Mouse (Mus musculus): ENCODE results near the gene Zkscan2. TPM values are rescaled to one million over a fixed set of nuclear protein-coding genes. Genes with fewer than 3 reads are reported as not detected.

Gene Zkscan2
- 0.05 and 0.08 TPM in 2 replicates for polyA plus RNA-seq (2015; fragmentation: Nextera tagmentation; extraction: Ambion mirVana)

GRCm38 (mm10) chr7:123500239-123501219 lies at the start of gene Zkscan2:
Gene Zkscan2 (minus strand): TSS chr7:123500449.
- Histone ChIP-seq H3K4me3 (replicated peaks) (peak within 1 kb of the TSS; percentile 45), H3K4me1 (replicated peaks) (no peaks in the 10 kb centered on the region), H3K4me2 (peak within 1 kb of the TSS; percentile 66), H3K27ac (replicated peaks) (no peak within 1 kb of the TSS), H3K9me3 (replicated peaks) (no peaks in the 10 kb centered on the region), H3K27me3 (peaks cover 24% of the 10 kb centered on the region), H3K36me3 (replicated peaks) (no peaks in the 10 kb centered on the region), H3K9ac (no peak within 1 kb of the TSS)
- WGBS (ENCODE audit: insufficient replicate concordance) = 3% methylated on average over 70 of the region's 71 CpGs
- ATAC-seq (ENCODE audit: insufficient read depth) = no peak

DNA sequence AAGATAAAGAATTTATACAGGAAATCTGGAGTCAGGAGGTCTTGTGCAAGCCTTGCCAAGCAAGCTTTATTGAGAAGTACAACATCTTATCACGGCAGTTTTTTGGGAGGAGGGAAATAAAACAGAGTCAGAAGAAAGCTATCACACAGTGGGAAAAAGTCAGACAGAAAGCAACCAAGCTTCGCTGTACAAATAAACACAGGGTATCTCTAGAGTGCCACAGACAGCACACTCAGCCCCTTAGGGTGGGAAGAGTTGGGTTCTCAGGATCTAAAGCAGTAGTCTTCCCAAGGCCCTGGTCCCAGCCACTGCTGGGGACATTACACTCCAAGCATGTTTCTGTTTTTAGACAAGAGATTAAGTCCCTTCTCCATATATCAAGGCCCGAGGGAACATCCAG lies 28.9 kb upstream of the Zkscan2 start:
- H3K36me3 ChIP-seq (replicated peaks) = no peaks in the 10 kb centered on the region
- H3K4me3 ChIP-seq (replicated peaks) = no peak overlapping the region
- H3K4me2 ChIP-seq = no peak overlapping the region
- H3K9me3 ChIP-seq (replicated peaks) = no peaks in the 10 kb centered on the region
- H3K27ac ChIP-seq (replicated peaks) = no peak overlapping the region
- WGBS (ENCODE audit: insufficient replicate concordance) = 54% methylated on average over 3 of the region's 3 CpGs
- ATAC-seq (ENCODE audit: insufficient read depth) = no peak
- H3K9ac ChIP-seq = no peak overlapping the region
- H3K27me3 ChIP-seq = no peaks in the 10 kb centered on the region
- no peaks in the 10 kb centered on the region for H3K4me1 ChIP-seq (replicated peaks)

DNA sequence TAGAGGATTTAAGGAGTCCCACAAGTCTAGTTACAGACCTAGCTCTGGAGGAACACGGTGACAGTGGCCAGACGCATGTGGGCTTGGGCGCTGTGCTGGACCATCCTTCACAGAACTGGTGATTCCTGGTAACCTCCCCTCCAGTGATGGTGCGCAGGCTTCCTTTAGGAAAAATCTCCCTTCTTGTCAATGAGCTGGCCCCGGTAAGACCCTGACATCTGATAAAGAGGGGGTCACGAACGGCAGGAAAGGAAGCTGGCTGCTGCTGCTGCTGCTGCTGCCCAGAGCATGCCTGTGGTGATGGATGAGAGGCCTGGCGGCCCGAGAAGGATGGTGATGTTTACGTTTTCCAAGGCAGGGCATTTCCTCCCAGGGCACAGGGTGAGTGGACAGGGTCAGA lies 25.5 kb upstream of the Zkscan2 start:
- Histone ChIP-seq H3K36me3 (replicated peaks) (no peaks in the 10 kb centered on the region), H3K27ac (replicated peaks) (no peak overlapping the region), H3K9ac (no peak overlapping the region), H3K4me3 (replicated peaks) (no peak overlapping the region), H3K27me3 (no peaks in the 10 kb centered on the region), H3K4me1 (replicated peaks) (no peaks in the 10 kb centered on the region), H3K4me2 (no peak overlapping the region), H3K9me3 (replicated peaks) (no peaks in the 10 kb centered on the region)
- no peak for ATAC-seq (ENCODE audit: insufficient read depth)
- 35% methylated on average over 10 of the region's 10 CpGs for WGBS (ENCODE audit: insufficient replicate concordance)

- no peaks in the 10 kb centered on the region for H3K9me3 ChIP-seq (replicated peaks)
- H3K4me2 ChIP-seq = no peak overlapping the region
- no peak overlapping the region for H3K9ac ChIP-seq
- no peak for ATAC-seq (ENCODE audit: insufficient read depth)
- H3K4me3 ChIP-seq (replicated peaks) = no peak overlapping the region
- WGBS (ENCODE audit: insufficient replicate concordance) = 18% methylated on average over 8 of the region's 8 CpGs
- H3K4me1 ChIP-seq (replicated peaks) = no peaks in the 10 kb centered on the region
- H3K27me3 ChIP-seq = no peaks in the 10 kb centered on the region
- no peaks in the 10 kb centered on the region for H3K36me3 ChIP-seq (replicated peaks)
- no peak overlapping the region for H3K27ac ChIP-seq (replicated peaks)
Measured at GRCm38 (mm10) chr7:123524218-123524861, 24.1 kb upstream of the Zkscan2 start.

- Histone ChIP-seq H3K27me3 (no peaks in the 10 kb centered on the region), H3K4me3 (replicated peaks) (no peak overlapping the region), H3K9me3 (replicated peaks) (no peaks in the 10 kb centered on the region), H3K4me1 (replicated peaks) (no peaks in the 10 kb centered on the region), H3K27ac (replicated peaks) (no peak overlapping the region), H3K4me2 (no peak overlapping the region), H3K9ac (no peak overlapping the region), H3K36me3 (replicated peaks) (no peaks in the 10 kb centered on the region)
- no peak for ATAC-seq (ENCODE audit: insufficient read depth)
- 75% methylated on average over 7 of the region's 7 CpGs for WGBS (ENCODE audit: insufficient replicate concordance)
Measured at GRCm38 (mm10) chr7:123507946-123508345, 7.7 kb upstream of the Zkscan2 start.

- Histone ChIP-seq H3K27me3 (peaks cover 24% of the 10 kb centered on the region), H3K9me3 (replicated peaks) (no peaks in the 10 kb centered on the region), H3K27ac (replicated peaks) (no peak overlapping the region), H3K4me2 (no peak overlapping the region), H3K36me3 (replicated peaks) (no peaks in the 10 kb centered on the region), H3K4me3 (replicated peaks) (no peak overlapping the region), H3K9ac (no peak overlapping the region), H3K4me1 (replicated peaks) (no peaks in the 10 kb centered on the region)
- 30% methylated on average over 1 of the region's 1 CpGs for WGBS (ENCODE audit: insufficient replicate concordance)
- ATAC-seq (ENCODE audit: insufficient read depth) = no peak
Measured at GRCm38 (mm10) chr7:123503358-123503757, 3.1 kb upstream of the Zkscan2 start.

- H3K27me3 ChIP-seq = peaks cover 24% of the 10 kb centered on the region
- H3K9ac ChIP-seq = no peak overlapping the region
- no peaks in the 10 kb centered on the region for H3K4me1 ChIP-seq (replicated peaks)
- no peaks in the 10 kb centered on the region for H3K36me3 ChIP-seq (replicated peaks)
- no peaks in the 10 kb centered on the region for H3K9me3 ChIP-seq (replicated peaks)
- peak overlapping the region; percentile 45 for H3K4me3 ChIP-seq (replicated peaks)
- H3K4me2 ChIP-seq = peak overlapping the region; percentile 66
- H3K27ac ChIP-seq (replicated peaks) = no peak overlapping the region
- no peak for ATAC-seq (ENCODE audit: insufficient read depth)
- WGBS (ENCODE audit: insufficient replicate concordance) = 40% methylated on average over 19 of the region's 19 CpGs
Measured at GRCm38 (mm10) chr7:123499481-123500238, 589 bp downstream of the Zkscan2 start.

DNA sequence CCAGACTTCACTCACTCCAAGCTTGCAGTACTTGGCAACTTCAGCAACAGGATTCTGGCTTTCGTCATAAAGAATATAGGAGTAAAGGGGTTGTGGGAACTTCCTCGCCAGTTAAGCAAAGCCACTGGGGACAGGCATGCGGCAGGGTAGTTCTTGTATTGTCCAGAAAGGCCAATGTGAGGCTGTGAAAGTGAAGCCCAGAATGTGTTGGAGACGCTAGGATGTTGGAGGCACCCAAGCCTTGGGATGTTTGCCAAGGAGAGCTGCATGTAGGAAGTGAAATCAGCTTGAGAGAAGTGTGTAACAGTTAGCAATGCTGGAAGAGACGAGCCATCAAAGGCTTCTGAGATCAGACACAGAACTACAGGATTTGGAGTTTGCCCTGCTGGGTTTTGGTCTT lies 12.5 kb downstream of the Zkscan2 start:
- Histone ChIP-seq H3K4me2 (no peak overlapping the region), H3K27ac (replicated peaks) (no peak overlapping the region; the same call in 1 of the 2 replicates), H3K4me3 (replicated peaks) (no peak overlapping the region), H3K4me1 (replicated peaks) (no peaks in the 10 kb centered on the region), H3K36me3 (replicated peaks) (no peaks in the 10 kb centered on the region), H3K9me3 (replicated peaks) (no peaks in the 10 kb centered on the region), H3K9ac (no peak overlapping the region), H3K27me3 (no peaks in the 10 kb centered on the region)
- 61% methylated on average over 5 of the region's 5 CpGs for WGBS (ENCODE audit: insufficient replicate concordance)
- no peak for ATAC-seq (ENCODE audit: insufficient read depth)

DNA sequence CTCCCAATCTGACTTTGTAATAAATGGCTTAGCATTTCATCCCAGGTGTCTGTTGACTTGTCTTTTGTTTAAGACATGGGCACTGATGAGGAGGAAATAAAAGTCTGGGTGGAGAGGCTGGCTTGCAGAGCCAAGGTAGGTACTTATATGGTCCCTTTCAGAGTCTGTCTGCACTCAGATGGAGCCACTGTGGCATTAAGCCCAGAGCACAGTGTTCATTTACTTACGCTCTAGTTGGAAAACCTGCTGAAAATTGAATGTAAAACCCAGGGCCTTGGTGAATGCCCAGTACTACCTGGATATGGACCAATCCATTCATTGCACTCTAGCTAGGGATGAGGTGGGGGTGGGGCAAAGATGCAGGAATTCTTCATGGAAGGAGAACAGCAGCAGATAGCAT lies 32.3 kb downstream of the Zkscan2 start:
- no peaks in the 10 kb centered on the region for H3K27me3 ChIP-seq
- H3K27ac ChIP-seq (replicated peaks) = no peak overlapping the region
- no peak overlapping the region for H3K4me3 ChIP-seq (replicated peaks)
- H3K4me2 ChIP-seq = no peak overlapping the region
- no peaks in the 10 kb centered on the region for H3K9me3 ChIP-seq (replicated peaks)
- H3K36me3 ChIP-seq (replicated peaks) = no peaks in the 10 kb centered on the region
- 81% methylated on average over 1 of the region's 1 CpGs for WGBS (ENCODE audit: insufficient replicate concordance)
- no peak for ATAC-seq (ENCODE audit: insufficient read depth)
- H3K9ac ChIP-seq = no peak overlapping the region
- peaks cover 7% of the 10 kb centered on the region for H3K4me1 ChIP-seq (replicated peaks)

DNA sequence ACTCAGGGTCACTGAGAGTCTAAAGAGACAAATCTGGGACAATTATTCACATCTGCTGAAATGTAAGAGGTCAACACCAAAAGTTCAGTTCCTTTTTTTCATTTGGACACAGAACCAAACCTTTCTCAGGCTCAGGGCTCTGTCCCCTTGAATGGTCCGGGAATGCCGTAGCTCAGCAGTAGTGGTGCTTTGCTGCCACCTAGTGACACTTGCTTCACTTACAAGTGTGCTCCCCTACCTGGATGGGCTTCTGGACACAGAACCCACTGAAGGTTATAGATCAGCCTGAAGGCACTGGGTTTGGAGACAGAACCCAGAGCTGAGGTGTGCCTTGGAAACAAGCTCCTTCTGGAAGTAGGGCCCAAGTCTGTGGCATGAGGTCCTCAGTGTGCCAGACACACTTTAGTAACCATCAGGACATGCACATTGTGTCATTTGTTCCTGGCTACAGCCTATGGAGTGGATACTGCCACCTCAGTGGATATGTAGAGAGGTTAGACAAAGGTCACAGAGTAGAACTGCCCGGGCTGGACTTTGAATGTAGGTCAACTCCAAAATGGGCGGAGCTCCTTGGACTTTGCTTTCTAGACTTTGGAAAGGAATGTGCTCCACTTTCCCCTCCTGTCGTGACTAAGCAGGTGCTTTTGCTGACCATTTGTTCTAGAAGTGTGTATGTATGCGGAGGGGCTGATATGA lies 34.4 kb downstream of the Zkscan2 start:
- Histone ChIP-seq H3K27ac (replicated peaks) (no peak overlapping the region), H3K9ac (no peak overlapping the region), H3K4me2 (no peak overlapping the region), H3K4me1 (replicated peaks) (peaks cover 28% of the 10 kb centered on the region), H3K36me3 (replicated peaks) (no peaks in the 10 kb centered on the region), H3K9me3 (replicated peaks) (no peaks in the 10 kb centered on the region), H3K4me3 (replicated peaks) (no peak overlapping the region), H3K27me3 (no peaks in the 10 kb centered on the region)
- WGBS (ENCODE audit: insufficient replicate concordance) = 23% methylated on average over 6 of the region's 6 CpGs
- no peak for ATAC-seq (ENCODE audit: insufficient read depth)

All from liver, embryonic 15.5 days (tissue).